Mouse (Mus musculus) CD4-positive, CD25-positive, alpha-beta regulatory T cell, adult 4 months (primary cell): ENCODE measurements at regions not wholly inside any gene's neighbourhood (a gene's known extent, or its start where the extent isn't known, plus 50 kb on each side); places are given as distances from the start of the nearest gene placed in this dataset.

ENCODE experiments used
- ATAC-seq: one replicate; pipeline ENCODE4 v1.8.0; 2017

DNA sequence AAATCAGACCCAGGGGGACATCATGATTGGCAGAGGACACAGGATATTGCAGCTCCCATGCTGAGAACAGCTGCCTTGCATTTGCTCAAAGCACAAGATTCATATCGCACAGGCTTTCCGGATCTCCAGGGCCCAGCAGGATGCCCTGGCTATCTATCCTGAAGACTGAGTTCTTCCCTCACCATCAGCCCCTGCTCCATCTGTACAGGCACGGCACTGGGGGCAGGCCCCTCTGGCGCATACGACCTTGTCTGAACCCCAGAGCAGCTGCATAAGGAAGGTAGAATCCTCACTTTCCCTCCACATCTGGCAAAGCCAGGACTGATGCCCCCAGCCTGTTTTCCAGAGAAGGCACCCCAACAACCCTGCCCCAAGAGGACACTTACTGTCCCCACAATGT is 266.8 kb downstream of the Tns1 start:
- no peak for ATAC-seq

DNA sequence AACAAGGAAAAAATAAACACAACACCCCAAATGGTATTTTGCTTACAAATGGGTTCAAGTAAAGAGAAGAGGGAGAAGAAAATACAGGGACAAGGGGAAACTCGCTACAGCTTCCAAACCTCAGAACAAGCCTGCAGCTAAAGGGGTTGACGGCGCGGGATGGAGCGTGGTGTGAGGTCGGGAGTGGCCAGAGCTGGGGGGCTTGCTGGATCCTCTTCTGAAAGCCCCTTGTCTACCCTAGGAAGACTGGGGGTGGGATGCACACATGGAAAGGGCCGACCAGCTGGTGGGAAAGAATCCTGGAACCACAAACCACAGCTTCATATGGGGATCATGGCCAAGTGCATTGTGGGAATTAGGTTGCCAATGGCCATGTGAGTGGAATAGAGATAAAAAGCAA is 267.4 kb downstream of the Tns1 start:
- no peak for ATAC-seq

DNA sequence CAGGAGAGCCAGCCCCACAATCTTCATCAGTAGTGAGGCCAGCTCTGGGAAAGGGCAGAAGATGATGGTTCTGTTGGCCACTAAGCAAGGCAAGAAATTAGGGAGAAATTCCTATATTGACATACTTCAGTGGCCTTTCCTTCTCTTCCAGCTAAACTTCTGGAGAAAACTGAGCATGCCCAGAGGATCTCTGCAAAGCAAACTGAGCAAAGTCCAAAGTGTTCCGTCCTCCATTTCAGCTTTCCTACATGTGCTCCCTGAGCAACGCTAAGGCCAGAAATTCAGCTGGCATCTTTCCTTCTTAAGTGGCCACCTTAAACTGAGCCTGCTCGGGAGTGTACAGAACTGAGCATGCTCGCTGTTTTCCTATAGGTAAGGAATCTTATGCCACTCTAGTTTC is 268.9 kb downstream of the Tns1 start:
- no peak for ATAC-seq

DNA sequence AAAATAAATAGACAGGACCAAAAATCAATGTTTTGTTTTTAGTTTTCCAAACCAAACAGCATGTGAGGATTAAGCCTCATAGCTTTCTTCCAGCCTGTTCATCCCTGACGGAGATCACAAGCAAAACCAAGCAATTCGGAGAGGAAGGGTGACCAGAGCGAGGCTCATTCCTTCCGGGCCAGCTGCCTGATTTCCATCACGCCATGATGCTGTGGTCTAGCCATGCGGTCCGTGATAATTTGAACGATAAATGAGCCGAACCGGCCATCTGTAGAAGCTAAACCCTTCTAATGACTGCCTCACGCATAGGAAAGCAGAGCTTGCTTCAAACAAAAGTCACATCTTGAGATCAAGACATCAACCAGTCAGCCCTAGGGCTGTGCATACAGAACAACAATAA is 270.4 kb downstream of the Tns1 start:
- no peak for ATAC-seq

DNA sequence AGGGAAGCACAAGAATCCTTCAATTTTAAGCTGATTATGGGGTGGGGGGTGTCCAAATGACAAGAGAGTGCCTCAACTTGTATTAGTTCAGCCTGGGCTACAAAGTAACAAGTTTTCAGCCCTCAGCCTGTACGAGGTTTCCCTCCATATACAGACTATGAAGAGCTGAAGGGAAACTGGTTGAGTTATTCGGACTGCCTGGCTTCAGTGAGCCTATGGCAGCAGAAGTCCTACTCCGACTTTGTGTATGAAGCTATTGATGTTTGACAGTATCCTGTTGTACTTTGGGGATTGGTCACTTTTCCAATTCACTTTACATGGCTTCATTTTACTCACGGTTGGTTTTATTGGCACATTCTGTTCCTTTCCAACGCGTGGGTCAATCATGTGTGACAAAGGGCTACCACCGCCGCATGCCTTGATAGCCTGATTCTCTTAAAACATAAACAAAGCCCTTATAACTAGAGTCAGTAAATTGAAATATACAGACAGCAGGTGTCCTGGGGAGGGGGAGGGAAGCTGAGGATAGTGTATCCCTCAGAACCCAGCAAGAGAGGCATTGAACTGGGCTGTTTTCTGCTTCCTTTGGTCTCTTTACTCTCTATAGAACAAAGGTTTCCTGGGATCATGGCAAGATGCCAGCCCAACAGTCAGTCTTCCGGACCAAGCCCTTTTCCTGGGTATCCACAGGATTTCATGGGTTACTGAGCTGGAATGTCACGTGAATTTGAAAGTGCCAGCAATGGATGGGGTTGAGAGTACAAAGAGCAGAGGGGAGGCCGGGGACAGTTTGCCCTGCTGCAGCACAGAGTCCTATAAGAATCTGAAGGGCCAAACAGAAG is 273.9 kb downstream of the Tns1 start:
- ATAC-seq = no peak

DNA sequence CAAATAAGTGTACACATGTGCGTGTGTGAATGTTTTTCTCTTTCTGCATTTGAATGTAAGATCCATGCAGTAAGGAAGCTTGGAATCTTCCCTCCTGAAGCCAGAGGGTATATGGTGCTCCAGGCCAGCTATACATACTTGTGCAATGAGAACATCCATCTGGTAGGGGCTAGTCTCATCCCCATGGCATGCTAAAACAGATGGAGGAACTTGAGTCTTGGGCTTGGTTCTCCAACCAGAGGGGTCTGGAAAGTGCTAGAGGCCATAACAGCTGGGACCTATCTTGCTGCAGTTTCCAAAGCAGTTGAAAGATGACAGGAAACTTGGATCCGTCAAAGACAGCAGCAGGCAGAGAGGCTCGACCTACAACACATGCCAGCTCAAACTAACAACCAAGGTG is 275.9 kb downstream of the Tns1 start:
- no peak for ATAC-seq

DNA sequence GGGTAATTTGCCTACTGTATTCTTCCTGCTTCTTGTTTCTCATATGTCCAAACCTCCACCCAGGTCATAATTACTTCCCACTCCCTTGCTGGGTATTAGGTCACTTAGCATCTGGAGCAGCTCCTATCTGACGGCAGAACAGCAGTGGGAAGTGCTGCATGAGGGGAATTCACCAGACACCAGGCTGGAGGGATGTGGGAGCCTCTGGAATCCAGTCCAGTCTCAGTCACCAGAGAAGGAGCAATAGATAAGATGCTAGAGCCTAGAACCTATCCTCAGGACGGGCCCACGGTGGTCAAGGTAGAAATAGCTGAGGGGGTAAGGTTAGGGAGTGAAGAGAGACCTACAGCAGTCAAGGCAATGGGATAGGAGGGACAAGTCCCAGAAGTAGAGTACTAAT is 277.1 kb downstream of the Tns1 start:
- ATAC-seq = no peak

DNA sequence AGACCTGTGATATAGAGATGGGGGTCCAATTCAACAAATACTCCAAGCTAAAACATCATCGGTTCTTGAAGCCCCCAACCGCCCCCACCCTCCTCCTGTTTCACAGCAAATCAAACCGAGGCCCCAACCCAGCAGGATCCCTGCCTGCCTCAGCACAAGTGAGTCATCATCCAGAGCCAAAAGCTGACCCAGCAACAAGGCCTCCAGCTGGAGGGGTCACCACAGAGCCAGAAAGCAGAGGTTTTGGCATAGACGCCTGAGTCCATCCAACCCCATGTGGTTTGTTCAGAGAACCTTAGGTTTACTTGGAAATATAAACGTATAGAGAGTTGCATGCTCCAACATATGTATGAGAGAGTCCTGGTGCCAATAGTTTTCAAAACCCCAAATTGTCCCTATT is 279.1 kb downstream of the Tns1 start:
- ATAC-seq = no peak

DNA sequence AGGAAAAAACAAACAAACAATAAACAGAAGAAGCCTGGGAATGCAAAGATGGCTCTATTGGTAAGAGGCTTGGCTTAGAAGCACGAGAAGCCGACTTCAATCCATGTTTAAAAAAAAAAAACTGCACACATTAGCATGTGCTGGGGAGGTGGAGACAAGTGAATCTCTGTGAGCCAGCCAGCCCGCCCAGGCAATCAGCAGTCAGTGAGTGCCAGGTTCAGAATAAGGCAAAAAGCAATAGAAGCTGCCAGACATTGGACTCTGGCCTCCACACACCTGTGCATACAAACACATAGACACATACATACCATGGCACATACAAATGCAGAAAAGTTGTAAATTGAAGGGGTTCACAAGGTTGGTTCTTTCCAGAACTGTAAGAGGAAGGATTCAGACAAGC is 279.7 kb downstream of the Tns1 start:
- no peak for ATAC-seq

DNA sequence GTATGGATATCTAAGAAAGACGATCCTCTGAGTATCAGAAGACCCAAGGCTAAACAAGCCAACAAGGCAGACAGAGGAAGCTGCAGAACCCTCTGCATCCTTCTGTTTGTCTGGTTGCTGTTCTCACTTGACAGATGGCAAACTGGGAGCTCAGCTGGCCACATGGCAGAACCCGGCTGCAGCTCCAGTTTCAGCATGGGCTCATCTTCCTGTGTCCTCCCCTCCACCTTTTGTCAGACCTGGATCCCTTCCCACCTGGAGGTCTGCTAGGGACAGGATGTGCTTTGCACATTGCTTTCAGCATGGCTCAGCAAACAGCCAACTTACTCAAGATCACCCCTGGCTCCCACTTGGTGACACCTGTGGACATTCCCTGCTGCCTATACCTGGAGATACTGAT is 284.9 kb downstream of the Tns1 start:
- no peak for ATAC-seq

DNA sequence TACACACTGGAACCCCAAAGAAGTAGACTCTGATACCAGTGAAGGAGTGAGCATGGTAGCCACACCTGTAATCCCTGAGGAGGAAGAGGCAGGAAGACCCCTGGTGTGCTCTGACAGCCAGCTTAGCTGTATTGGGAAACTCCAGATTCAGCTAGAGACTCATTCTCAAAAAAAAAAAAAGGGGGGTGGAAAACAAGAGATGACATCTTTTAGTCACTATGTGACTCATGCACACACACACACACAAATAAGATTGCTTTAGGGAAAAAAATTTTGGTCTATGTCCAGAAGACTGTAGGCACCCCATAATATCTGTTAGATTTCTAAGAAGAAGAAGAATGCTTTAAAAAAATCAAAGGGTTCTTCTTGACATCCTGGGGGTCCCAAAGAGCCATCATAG is 287.6 kb downstream of the Tns1 start:
- no peak for ATAC-seq

DNA sequence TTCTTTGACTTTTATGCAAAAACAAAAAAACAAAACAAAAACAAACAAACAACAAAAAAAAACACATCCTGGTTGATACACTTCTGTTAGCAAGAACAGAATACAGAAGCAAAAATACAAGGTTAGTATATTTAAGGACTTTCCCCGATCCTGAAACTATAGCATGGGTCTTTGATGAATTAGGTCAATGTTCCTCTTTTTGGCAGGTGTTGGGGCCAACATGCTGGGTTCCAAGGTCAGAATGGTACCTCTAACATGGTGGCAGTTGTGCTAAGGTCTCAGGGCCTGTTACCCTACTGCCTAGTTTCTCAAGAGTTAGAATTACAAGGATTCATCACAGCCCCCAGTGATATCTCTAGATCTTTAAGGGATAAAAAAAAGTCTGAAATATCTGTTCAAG is 289.7 kb downstream of the Tns1 start:
- no peak for ATAC-seq

DNA sequence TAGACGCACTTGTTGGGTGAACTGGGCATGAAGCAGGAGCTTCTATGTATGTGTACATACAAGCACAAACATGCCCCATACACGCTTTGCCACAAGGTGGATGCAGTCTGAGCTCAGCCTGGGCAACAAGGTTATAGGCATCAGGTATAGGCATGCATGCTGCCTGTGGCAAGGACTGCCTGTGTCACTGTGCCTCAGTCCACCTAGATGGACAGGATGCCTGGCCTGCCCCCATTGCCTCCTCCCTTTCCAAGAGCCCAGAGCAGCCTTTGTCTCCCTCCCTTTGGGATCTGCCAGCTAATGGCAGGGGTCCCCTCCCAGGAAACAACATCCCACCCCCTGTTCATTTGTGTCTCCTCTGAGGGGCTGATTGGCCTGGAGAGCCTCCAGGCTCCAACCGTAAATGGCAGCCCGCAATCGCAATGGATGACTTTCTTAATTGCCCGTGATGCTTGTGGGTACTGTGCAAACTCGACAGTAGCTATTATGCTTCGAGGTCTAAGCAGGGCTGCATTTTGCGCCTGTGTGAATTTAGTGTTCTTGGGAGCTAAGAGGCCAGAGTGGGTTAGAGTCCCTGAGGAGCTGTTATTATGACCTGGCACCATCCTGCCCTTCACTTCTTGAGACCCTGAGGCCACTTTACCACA is 293.6 kb downstream of the Tns1 start:
- no peak for ATAC-seq

DNA sequence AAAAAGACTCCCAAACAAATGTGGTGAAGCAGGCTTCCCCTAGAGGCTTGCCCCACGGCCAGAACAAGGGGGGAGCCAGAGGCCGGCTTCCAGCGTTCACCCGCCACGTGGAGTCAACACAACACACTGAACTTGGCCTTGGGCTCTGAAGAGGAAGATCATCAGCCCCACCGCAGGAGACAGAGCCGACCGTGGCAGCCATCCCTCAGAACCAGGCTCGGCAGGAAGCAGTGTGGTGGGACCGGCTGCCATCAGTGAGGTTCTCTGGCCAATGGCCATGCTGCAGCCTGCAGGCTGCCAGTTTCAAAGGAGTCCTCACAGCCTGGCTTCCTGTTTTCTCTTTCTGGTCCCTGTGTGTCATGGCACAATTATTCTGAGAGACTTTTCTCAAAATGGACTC is 295.3 kb downstream of the Tns1 start:
- ATAC-seq = no peak

DNA sequence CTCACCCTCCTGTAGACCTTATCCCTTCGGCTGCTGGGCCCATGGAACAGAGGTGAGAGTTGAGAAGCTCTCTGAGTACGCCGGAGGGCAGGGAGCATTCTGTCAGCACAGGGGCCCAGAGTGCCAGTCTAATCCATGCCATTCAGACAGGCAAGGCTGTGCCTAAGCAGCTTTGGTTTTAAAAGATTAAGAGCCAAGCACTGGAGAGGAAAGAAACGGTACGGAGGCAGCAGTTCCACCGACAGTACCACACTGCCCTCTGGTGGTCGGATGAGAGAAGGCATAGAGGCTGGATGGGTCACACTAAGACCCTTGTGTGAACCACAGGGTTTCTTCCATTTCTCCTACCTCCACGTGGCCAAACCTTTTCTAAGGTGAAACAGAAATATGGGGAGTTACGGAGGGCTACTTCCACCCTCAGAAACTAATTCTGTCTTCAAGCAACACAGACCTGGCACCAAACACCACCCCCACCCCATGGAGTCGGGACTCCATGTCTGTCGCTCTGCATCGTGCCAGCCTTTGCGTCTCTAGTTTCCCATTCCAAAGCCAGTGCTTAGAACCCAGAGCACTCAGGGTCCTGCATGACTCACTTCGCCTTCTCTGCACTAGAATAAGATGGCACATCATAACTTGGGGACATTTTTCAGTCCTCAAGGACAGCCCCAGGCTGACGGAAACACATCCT is 297.9 kb downstream of the Tns1 start:
- peak; percentile 37 for ATAC-seq

DNA sequence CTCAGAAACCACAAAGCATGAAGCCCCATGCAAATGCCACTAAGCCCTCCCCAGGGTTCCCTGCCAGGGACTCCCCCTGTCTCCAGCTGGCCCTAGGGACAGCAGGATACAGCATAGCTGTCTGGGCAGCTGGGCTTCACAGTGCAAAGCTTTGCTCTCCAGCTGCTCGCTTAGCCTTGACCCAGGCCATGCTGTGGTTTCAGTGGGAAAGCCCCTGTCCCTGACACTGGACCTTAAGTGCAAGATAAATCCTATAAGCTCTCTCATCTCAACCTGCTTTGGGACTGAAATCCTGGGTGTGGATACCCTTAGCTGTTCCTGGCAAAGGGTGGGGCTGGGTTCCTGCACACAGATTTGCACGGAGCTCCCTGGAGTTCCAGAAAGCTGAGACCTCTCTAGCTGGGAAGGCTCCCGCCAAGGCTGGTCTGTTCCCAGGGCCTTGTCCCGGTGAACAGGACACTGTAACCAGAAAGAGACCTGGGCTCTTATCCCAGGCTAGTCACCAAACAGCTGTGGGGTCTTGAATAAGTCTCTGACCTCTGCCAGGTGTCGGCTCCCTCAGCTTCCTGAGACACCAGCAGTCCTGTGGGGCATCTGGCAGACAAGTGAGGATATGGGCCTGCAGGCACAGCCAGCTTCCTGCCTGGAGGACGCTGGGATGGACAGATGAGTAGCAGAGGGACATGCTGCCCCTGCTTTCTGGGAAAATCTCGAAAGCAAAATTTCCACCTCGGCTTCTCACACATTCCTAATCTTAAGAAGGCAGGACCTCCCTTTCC is 299.7 kb downstream of the Tns1 start:
- ATAC-seq = no peak

DNA sequence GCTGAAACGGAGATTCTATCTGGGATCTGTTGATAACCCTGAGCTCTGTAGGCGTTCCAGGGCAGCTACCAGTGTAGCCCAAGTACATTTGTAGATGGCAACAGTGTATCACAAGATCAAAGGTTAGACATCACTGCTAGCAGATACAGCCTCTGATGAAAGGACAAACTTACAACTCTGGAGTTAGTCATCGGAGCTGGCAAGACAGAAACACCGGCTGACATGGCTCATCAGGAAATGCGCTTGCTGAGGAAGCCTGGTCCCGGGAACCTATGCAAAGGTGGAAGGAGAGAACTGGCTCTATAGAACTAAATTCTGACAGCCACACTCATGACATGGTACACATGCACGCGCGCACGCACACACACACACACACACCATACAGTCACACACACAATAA is 300.5 kb downstream of the Tns1 start:
- no peak for ATAC-seq

DNA sequence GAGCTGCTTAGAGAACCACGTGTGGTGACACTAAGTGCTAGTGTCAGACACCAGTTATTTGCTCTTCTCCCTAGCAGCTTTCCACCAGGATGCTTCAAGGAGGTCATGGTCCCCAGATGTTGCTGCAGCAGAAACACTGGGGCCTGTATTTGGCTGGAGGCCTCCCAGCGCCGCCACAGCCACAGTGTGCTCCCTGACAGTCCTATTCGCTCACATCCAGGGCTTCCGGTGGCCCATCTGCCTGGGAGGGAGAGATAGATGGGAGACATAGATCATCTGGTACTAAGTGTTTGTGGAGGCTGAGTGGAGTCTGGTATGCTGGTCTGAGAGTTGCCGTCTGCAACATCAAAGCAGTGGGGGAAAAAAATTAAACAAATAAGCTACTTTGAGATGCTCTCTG is 301.6 kb downstream of the Tns1 start:
- ATAC-seq = no peak

DNA sequence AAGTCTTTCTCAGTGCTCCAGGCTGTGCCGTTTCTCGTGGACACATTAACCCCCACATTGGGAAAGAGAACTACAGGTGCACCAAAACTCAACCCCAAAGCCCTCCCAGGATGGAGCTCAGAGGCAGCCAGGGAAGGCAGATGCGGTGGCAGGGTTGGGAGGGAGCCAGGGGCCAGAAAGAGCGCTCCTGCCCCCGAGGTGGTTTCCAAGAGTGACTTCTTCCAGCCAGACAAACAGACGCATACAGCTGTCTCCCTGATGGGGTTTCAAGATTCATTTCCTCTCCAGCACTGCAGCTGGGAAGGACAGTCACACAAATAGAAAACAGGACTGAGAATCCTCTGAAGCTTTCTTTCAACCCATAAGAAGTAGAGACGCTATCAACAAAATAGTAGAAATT is 303.5 kb downstream of the Tns1 start:
- no peak for ATAC-seq

DNA sequence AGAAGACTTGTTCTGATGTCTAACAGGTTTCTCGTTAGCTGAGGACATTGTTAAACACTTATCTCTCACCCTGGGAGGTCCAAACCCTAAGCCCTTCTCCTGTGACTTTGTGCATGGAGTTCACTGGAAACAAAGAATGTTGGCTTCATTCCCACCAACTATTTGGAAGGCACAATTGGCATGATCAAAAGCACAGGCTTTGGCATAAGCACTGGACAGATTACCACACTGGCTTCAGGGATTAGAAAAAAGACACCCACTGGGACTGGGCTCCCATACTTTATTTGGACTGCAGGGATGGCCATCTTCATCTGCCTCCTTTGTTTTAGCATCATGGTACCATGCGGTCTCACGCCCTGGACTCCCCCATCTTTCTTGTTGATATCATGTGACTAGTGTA is 317.0 kb downstream of the Tns1 start:
- ATAC-seq = no peak

DNA sequence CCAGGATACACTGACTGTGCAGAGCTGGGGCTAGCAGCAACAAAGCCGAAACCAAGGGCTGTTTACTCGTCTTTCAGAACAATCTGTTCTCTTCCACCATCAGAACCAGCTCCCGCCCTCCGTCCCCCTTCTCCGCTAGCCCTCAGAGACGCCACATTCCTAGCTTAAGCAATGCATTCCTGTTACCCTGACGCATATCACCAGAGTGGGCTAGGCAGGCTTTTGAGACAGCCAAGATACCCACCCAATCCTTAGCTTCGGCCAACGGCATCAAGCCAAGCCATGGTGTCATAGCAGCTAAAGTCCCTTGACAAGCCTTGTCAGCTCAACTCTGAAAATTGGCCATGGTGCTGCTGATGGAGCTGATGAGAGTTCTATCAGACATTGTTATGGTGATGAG is 319.1 kb downstream of the Tns1 start:
- no peak for ATAC-seq

DNA sequence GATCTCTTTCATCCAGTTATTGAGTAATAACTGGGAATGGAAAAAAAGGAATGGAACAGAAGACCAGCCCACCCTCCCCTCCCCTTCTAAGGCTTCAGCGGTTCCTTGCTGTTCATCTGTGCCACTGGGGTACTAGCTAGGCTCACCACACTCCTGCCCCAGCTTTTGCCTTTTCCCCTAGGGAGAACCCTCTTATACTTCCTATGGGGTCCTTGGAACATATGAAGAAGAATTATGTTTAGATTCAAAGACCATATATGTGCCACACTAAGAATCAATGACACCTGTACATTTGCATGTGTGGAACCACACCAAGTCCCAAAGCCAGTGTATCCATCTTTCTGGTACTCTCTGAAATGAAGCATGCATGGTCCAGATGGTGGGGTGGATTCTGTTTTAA is 324.3 kb downstream of the Tns1 start:
- no peak for ATAC-seq

DNA sequence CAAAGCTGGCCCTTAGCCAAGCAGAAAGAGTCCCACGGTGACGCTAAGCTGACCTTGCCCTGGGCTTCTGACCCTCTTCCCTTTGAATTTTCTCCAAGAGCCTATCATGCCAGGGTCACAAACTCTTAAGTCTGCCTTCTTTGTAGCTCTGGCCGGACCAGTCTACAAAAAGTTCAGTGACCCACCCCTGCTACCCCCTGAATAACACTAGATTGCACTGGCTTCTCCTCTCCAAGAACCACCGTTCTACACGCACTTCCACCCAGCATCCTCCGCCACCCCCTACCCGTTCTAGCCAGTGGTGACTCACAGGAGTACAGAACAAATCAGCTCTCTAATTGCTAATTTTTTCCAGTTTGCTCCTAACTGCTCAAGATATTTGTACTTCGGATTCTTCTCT is 325.0 kb downstream of the Tns1 start:
- ATAC-seq = no peak
